Mouse (Mus musculus) forebrain, embryonic 16.5 days (tissue): ENCODE data around the gene Shmt1. TPM values are rescaled to one million over a fixed set of nuclear protein-coding genes. Genes with fewer than 3 reads are reported as not detected.

Source experiments
- ATAC-seq: fragments of 200-750 bp; cut with Nextera tagmentation; 2 replicates; pipeline ENCODE4 v1.8.0; 2017; ENCODE audit warnings: mild to moderate bottlenecking, moderate library complexity
- H3K27ac ChIP-seq: fragments of 300-500 bp; sonication (generic); 2 replicates; pipeline ENCODE4 v1.5.1; 2014; ENCODE audit warnings: low read length, control low read depth
- H3K27me3 ChIP-seq: fragments of 300-500 bp; sonication (generic); replicated peaks from 2 replicates; pipeline ENCODE4 v1.6.1; 2014; ENCODE audit warnings: low read length; ENCODE audit not compliant: control insufficient read depth, insufficient read depth
- H3K36me3 ChIP-seq: fragments of 300-500 bp; sonication (generic); 2 replicates; pipeline ENCODE4 v1.6.1; 2014; ENCODE audit not compliant: control insufficient read depth, insufficient read depth
- H3K4me1 ChIP-seq: fragments of 300-500 bp; sonication (generic); replicated peaks from 2 replicates; pipeline ENCODE4 v1.6.1; 2014; ENCODE audit warnings: low read length; ENCODE audit not compliant: control insufficient read depth, insufficient read depth
- H3K4me2 ChIP-seq: fragments of 300-500 bp; sonication (generic); 2 replicates; pipeline ENCODE4 v1.6.1; 2014; ENCODE audit warnings: mild to moderate bottlenecking, low read length, control low read depth
- H3K4me3 ChIP-seq: fragments of 300-500 bp; sonication (generic); replicated peaks from 2 replicates; pipeline ENCODE4 v1.5.1; 2014; ENCODE audit warnings: mild to moderate bottlenecking, low read length, control low read depth
- H3K9ac ChIP-seq: fragments of 300-500 bp; sonication (generic); replicated peaks from 2 replicates; pipeline ENCODE4 v1.6.1; 2014; ENCODE audit warnings: low read depth, low read length, control low read depth
- H3K9me3 ChIP-seq: fragments of 300-500 bp; sonication (generic); 2 replicates; pipeline ENCODE4 v1.6.1; 2016; ENCODE audit warnings: low read length; ENCODE audit not compliant: control insufficient read depth
- WGBS: fragments of 180-500 bp; shearing (Covaris S2); extraction: QIAGEN DNeasy Blood & Tissue Kit; methylation state at CpG from one replicate; pipeline ENCODE4 v1.1.7; 2014; 5-methylcytosine and 5-hydroxymethylcytosine counted together
- polyA plus RNA-seq: library from polyadenylated mRNA; unstranded; fragments of >200 nt; fragmentation: Nextera tagmentation; extraction: Ambion mirVana; gene quantifications from 2 replicates; pipeline ENCODE4 v1.2.1, GENCODE M21; 2015

Shmt1 gene
- polyA plus RNA-seq, 1 experiment from 2014 or later: 14.9 TPM

GRCm38 (mm10) chr11:60776107-60776828, 35.2 kb downstream of the Shmt1 start:
- H3K36me3 ChIP-seq: peaks cover 2% of the 10 kb centered on the region; the same call in 1 of the 2 replicates
- peak overlapping the region; percentile 96 for H3K4me3 ChIP-seq
- no peak for ATAC-seq
- peak overlapping the region; percentile 76 for H3K9ac ChIP-seq
- no peaks in the 10 kb centered on the region for H3K27me3 ChIP-seq
- no peaks in the 10 kb centered on the region for H3K9me3 ChIP-seq
- H3K4me1 ChIP-seq: peaks cover 56% of the 10 kb centered on the region
- WGBS: 5% methylated on average over 17 of the region's 17 CpGs
- H3K27ac ChIP-seq: peak overlapping the region; percentile 80; the same call in 1 of the 2 replicates
- peak overlapping the region; percentile 87 for H3K4me2 ChIP-seq

- Histone ChIP-seq H3K4me1 (peaks cover 49% of the 10 kb centered on the region), H3K27ac (no peak overlapping the region), H3K36me3 (peaks cover 2% of the 10 kb centered on the region; the same call in 1 of the 2 replicates), H3K9me3 (no peaks in the 10 kb centered on the region), H3K4me2 (peak overlapping the region; percentile 87), H3K4me3 (peak overlapping the region; percentile 96; the same call in 1 of the 2 replicates), H3K9ac (no peak overlapping the region; the same call in 1 of the 2 replicates), H3K27me3 (no peaks in the 10 kb centered on the region)
- no peak for ATAC-seq
- WGBS: 55% methylated on average over 6 of the region's 6 CpGs
Observed at GRCm38 (mm10) chr11:60775578-60775977, 35.9 kb downstream of the Shmt1 start.

- H3K9ac ChIP-seq: no peak overlapping the region
- no peak for ATAC-seq
- no peaks in the 10 kb centered on the region for H3K27me3 ChIP-seq
- no peak overlapping the region for H3K27ac ChIP-seq
- 93% methylated on average over 1 of the region's 1 CpGs for WGBS
- peaks cover 42% of the 10 kb centered on the region for H3K4me1 ChIP-seq
- H3K36me3 ChIP-seq: no peaks in the 10 kb centered on the region
- no peaks in the 10 kb centered on the region for H3K9me3 ChIP-seq
- no peak overlapping the region for H3K4me2 ChIP-seq
- H3K4me3 ChIP-seq: no peak overlapping the region
Observed at GRCm38 (mm10) chr11:60774841-60775240, 36.7 kb downstream of the Shmt1 start.

- Histone ChIP-seq H3K27me3 (no peaks in the 10 kb centered on the region), H3K4me2 (no peak overlapping the region), H3K4me3 (no peak overlapping the region), H3K4me1 (peaks cover 35% of the 10 kb centered on the region), H3K27ac (no peak overlapping the region), H3K9ac (no peak overlapping the region), H3K9me3 (no peaks in the 10 kb centered on the region), H3K36me3 (no peaks in the 10 kb centered on the region)
- 85% methylated on average over 3 of the region's 3 CpGs for WGBS
- ATAC-seq: no peak
Observed at GRCm38 (mm10) chr11:60774158-60774689, 37.3 kb downstream of the Shmt1 start.

GRCm38 (mm10) chr11:60772161-60772560, 39.4 kb downstream of the Shmt1 start:
- no peaks in the 10 kb centered on the region for H3K36me3 ChIP-seq
- 81% methylated on average over 4 of the region's 4 CpGs for WGBS

GRCm38 (mm10) chr11:60770776-60771175, 40.7 kb downstream of the Shmt1 start:
- H3K4me2 ChIP-seq: no peak overlapping the region
- H3K9me3 ChIP-seq: no peaks in the 10 kb centered on the region
- H3K36me3 ChIP-seq: no peaks in the 10 kb centered on the region
- no peak overlapping the region for H3K4me3 ChIP-seq
- no peak overlapping the region for H3K9ac ChIP-seq
- no peak for ATAC-seq
- peaks cover 14% of the 10 kb centered on the region for H3K4me1 ChIP-seq
- no peak overlapping the region for H3K27ac ChIP-seq
- WGBS: 70% methylated on average over 3 of the region's 3 CpGs
- no peaks in the 10 kb centered on the region for H3K27me3 ChIP-seq

More at GRCm38 (mm10) chr11:60772161-60772560, 39.4 kb downstream of the Shmt1 start:
- no peak for ATAC-seq
- Histone ChIP-seq H3K4me3 (no peak overlapping the region), H3K9me3 (no peaks in the 10 kb centered on the region), H3K9ac (no peak overlapping the region), H3K27ac (no peak overlapping the region), H3K4me1 (peaks cover 22% of the 10 kb centered on the region), H3K4me2 (no peak overlapping the region), H3K27me3 (no peaks in the 10 kb centered on the region)

GRCm38 (mm10) chr11:60769322-60769721, 42.2 kb downstream of the Shmt1 start:
- Histone ChIP-seq H3K27ac (no peak overlapping the region), H3K9me3 (no peaks in the 10 kb centered on the region), H3K4me3 (no peak overlapping the region), H3K27me3 (no peaks in the 10 kb centered on the region), H3K4me1 (peaks cover 6% of the 10 kb centered on the region; the same call in 1 of the 2 replicates), H3K4me2 (no peak overlapping the region), H3K36me3 (no peaks in the 10 kb centered on the region), H3K9ac (no peak overlapping the region)
- ATAC-seq: no peak
- WGBS: 91% methylated on average over 2 of the region's 2 CpGs

- H3K27ac ChIP-seq: no peak overlapping the region
- 84% methylated on average over 4 of the region's 4 CpGs for WGBS
- no peaks in the 10 kb centered on the region for H3K27me3 ChIP-seq
- no peak overlapping the region for H3K9ac ChIP-seq
- no peaks in the 10 kb centered on the region for H3K4me1 ChIP-seq
- H3K4me3 ChIP-seq: no peak overlapping the region
- no peak overlapping the region for H3K4me2 ChIP-seq
- no peak for ATAC-seq
- no peaks in the 10 kb centered on the region for H3K36me3 ChIP-seq
- H3K9me3 ChIP-seq: no peaks in the 10 kb centered on the region
Observed at GRCm38 (mm10) chr11:60766969-60767368, 44.5 kb downstream of the Shmt1 start.

- no peak for ATAC-seq
- 81% methylated on average over 3 of the region's 3 CpGs for WGBS
Observed at GRCm38 (mm10) chr11:60761681-60762080, 49.8 kb downstream of the Shmt1 start.

More at GRCm38 (mm10) chr11:60761681-60762080, 49.8 kb downstream of the Shmt1 start:
- H3K36me3 ChIP-seq: no peaks in the 10 kb centered on the region
- no peak overlapping the region for H3K27ac ChIP-seq
- H3K4me1 ChIP-seq: no peaks in the 10 kb centered on the region
- H3K9ac ChIP-seq: no peak overlapping the region
- H3K27me3 ChIP-seq: no peaks in the 10 kb centered on the region
- no peak overlapping the region for H3K4me3 ChIP-seq
- no peak overlapping the region for H3K4me2 ChIP-seq
- H3K9me3 ChIP-seq: no peaks in the 10 kb centered on the region
